Mouse (Mus musculus) leukemia stem cell, adult 10-12 weeks (primary cell): Measurements from ENCODE around the gene Zfy1. TPM values are rescaled to one million over a fixed set of nuclear protein-coding genes. Genes with fewer than 3 reads are reported as not detected.

Experiments used
- polyA plus RNA-seq: library from polyadenylated mRNA; stranded (reverse); fragments of >175 nt; gene quantifications from 2 replicates; pipeline ENCODE4 v1.2.3, GENCODE M21; 2012; ENCODE audit warnings: low replicate concordance

The Zfy1 gene
- polyA plus RNA-seq, result not detected in 2 replicates

DNA sequence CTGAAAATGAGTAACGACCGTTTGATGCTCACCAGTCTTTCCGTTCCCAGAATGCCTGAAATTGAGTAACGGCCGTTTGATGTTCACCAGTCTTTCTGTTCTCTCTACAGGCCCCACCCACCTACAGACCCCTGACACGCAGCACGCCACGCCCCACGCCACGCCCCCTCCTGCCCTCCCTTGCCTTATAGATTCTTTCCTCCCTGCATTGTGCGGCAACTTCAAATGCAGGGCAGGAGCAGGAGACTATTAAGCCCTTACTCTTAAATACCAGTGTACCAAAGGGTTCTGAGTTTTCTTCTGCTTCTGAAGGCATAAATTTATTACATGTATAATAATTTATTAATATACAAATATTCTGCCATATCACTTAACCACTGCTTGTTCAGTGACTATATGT lies at the start of gene Zfy1:
Gene Zfy1 (minus strand): TSS at position 101 of the 400 bp plus-strand sequence.

DNA sequence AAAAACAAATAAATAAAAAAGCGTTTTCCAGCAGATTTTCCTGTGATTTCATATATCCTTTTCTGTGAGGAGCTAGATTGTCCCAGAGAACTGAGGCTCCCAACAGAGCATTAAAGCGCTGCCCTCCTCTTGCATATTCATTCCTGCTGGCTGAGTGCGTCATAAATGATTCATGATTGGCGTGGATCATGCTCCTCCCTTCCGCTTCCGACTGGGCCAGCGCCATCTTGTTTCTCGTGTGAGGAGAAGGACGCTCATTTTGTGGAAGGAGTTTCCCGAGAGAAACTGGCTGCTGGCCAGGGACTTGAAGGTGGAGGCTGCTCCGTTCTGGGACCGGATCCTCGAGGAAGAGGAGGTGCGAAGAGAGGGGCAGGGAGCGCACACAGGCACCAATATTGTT lies 21.2 kb upstream of the Zfy1 start, which contains the start of gene Uba1y:
Gene Uba1y (plus strand): TSS at position 254 of the 400 bp plus-strand sequence.

Other genes with a start within 250 kb of the Zfy1 start
- gene Uba1y, start 21.2 kb upstream of the Zfy1 start, polyA plus RNA-seq, result not detected in 2 replicates
- gene Kdm5d, start 100.4 kb upstream of the Zfy1 start, polyA plus RNA-seq, result not detected in 2 replicates
- not detected in 2 replicates for gene Eif2s3y, start 213.1 kb upstream of the Zfy1 start, polyA plus RNA-seq